Mouse (Mus musculus) T-cell, adult 2 months (primary cell): Measurements from ENCODE around the gene Ifna14.
"Not testable (repeated sequence)": the region's sequence is repeated elsewhere in the genome, so short reads cannot be mapped to it uniquely, and the experiment has no call there.

Experiments
- DNase-seq: peaks from one replicate; pipeline ENCODE4 v3.0.0; 2022; ENCODE audit warnings: low spot score

The Ifna14 gene

DNA sequence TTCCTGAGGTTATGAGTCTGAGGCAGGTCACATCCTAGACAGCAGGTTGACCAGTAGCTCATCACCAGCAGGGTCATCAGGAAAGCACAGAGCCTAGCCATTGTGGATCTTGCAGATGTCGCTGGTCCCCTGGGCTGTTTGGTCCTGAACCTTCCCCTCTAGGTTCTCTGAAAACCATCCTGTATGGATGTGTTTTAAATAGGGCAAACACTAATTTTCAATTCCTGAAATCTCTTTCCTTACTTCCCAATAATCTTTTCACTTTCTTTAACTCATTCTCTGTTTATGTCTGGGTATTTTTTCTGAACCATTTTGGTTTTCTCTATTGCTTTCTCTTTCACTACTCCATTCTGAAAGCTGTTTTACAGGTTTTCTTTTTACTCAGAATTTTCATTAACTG, at the start of gene Ifna14:
TSS of gene Ifna14 (minus strand) at position 101 of the 400 bp plus-strand sequence.
- DNase-seq = no peak

DNA sequence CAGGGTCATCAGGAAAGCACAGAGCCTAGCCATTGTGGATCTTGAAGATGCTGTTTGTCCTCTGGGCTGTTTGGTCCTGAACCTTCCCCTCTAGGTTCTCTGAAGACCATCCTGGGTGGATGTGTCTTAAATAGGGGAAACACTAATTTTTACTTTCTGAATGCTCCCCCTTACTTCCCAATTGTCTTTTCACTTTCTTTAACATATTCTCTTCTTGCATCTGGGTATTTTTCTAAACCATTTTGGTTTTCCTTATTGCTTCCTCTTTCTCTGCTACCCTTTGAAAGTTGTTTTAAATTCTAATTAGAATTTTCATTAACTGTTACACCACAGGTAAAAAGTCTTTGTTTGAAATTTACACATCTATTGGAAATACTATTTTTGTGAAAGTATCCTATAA, 31.7 kb upstream of the Ifna14 start, which contains the start of gene Ifna12:
TSS of gene Ifna12 (minus strand) at position 101 of the 400 bp plus-strand sequence.
- DNase-seq = no peak

DNA sequence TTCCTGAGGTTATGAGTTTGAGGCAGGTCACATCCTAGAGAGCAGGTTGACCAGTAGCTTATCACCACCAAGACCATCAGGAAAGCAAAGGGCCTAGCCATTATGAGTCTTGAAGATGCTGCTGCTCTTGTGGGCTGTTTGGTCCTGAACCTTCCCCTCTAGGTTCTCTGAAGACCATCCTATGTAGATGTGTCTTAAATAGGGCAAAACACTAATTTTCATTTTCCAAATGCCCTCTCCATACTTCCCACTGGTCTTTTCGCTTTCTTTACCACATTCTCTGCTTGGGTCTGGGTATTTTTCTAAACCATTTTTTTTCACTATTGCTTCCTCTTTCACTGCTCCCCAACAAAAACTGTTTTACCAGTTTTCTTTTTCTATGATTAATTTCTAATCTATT, 20.7 kb upstream of the Ifna14 start, which contains the start of gene Ifna9:
TSS of gene Ifna9 (minus strand) at position 101 of the 400 bp plus-strand sequence.
- no peak for DNase-seq

DNA sequence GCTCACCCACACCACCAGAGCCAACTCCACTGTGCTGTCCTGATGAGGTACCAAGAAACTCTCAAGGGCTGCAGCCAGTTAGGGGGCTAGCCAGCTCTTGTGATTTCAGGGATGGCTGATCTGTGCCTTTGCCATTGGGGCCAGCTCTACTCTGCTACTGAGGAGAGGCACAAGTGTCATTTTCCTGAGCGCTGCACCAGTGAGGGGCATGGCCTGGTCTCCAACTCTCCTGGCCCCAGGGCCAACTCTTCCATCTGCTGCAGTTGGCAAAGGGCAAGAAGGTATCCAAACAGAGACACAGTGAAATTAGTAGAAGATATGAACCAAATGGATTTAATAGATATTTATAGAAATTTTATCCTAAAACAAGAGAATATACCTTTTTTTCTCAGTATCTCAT, 9.8 kb downstream of the Ifna14 start:
- no peak for DNase-seq

DNA sequence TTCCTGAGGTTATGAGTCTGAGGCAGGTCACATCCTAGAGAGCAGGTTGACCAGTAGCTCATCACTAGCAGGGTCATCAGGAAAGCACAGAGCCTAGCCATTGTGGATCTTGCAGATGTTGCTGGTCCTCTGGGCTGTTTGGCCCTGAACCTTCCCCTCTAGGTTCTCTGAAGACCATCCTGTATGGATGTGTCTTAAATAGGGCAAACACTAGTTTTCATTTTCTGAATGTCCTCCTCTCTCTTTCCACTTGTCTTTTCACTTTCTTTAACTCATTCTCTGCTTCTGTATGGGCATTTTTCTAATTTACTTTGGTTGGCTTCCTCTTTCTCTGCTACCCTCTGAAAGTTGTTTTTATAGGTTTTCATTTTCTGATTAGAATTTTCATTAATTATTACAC, 13.5 kb downstream of the Ifna14 start, which contains the start of gene Ifna15:
TSS of gene Ifna15 (minus strand) at position 101 of the 400 bp plus-strand sequence.
- not testable (repeated sequence) for DNase-seq

DNA sequence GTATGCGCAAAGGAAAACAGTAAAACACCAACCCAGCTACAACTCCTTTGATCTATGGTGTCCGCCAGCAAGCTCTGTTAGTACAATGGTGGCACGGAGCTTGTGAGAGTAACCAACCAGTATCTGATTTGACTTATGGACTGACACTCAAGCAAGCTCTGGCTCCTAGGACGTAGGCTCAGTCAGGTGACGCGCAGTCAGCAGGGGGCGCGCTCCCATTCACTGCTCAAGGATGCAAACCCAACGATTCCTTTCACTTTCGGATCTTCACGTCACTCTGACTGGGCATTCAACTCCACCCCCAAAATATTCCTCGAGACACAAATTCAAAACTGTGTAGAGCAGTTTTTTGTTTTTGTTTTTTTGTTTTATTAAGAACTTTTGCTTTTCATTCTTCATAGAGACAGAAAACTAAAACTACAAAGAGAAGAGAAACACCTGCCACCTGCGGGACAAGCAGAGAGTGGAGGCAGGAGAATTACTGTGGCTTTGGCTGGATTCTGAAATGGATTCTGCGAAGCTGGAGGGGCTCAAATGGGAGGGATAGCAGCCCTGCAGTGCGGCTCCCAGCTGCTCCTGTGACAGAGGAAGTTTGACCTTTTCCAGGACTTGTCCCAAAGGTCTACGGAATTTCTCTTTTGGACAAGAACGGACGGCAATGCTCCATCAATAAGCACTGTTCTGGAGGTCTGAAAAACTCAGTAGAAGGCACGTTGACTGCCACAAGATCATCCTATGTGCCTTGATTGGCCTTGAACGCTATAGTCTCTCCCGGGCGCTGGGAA, 21.2 kb downstream of the Ifna14 start:
- peak; percentile 83 for DNase-seq

DNA sequence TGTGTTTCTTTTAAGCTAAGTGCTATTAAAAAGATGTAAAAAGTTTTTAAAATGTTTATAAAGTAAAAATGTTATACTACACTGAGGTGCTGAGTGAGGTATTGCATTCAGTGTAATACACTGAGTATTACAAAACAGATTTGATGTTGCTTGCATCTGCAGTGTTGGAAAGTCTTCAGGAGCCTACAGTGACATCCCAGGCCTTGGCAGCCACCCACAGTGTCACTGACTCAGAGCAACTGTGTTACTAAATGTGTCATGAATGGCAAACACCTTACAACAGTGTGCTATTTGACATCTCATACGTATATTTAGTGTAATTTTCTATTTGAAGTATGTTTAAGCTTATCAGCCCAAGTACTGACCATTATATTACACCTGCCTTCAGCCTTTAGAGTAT, 23.6 kb downstream of the Ifna14 start:
- DNase-seq = no peak

DNA sequence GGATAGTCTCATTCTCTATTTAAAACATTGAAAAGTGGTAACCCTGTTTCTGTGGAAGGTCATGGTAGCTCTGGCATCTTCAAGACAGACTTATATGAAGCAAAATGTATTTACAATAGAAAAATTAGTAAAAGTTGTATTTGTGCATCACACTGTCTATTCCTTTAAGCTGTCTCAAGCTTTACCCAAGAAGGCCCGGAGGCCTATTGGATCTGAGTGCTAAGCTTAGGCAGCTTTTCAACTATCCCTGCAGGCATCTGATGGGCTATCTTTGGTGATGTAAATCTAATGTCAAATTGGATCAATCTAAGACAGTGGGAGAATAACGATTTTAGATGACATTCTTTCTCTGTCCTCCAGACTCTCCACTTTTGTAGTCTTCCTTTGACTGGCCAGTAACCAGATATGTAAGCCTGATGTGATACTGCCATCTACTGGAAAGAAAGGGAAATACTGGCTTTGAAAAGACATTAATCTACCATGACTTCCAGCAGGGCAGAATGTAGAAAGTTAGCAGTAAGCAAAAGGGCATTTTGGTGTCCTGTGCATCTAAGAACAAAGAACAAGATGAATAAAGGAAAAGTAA, 27.9 kb downstream of the Ifna14 start:
- DNase-seq = peak; percentile 31

DNA sequence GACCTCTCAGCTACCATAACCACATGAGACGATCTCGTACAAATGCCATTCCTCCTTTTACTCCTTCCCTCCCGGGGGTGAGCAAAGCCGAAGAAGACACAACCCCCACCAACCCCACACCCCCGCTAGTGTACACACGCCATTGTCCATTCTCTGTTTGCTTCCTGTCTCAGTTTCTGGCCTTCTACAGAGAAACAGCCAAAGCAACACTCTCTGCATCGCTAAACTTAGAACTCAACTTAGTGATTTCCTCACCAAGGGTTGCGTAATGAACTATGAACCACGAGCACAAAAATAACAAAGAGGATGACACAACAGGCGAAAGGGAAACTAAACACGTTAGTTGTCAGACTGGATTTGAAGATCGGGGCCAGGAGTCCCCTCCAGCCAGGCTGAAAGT, 34.3 kb downstream of the Ifna14 start:
- DNase-seq = no peak

DNA sequence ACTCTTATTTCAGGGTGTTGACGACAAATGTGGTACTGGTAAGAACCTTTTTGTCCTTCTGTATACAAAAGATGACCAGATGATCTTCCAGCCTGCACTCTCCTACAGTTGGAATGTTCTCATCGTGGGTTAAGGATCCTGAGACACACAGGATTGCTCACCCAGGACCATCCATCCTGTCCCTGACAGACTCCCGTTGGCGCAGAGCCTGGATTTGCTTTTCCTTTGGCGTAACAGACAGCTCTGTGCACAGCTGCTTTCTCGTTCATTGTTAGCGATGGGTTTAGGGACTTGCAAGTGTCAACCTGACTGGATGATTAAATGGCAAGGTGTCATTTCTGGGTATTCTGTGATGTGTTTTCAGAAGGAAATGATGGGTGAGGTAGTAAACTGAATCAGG, 35.0 kb downstream of the Ifna14 start:
- DNase-seq = no peak

DNA sequence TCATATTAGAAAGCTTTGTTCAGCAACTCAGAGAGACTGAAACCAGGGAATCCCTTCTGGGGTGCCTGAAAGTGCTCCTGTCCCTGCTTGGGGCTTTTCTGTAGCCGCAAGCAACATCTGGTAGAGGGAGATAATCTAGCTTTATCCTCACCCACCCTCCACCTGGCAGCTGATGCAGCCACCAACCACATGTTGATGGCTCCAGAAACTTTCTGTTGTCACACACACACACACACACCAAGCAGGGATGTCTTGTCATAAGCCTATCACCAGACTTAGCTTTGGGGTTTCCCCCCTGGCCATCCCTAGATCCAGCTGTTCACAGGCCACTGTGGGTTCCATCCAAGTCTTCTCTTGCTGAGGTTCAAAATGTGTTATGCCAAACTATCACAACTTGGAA, 35.9 kb downstream of the Ifna14 start:
- no peak for DNase-seq

DNA sequence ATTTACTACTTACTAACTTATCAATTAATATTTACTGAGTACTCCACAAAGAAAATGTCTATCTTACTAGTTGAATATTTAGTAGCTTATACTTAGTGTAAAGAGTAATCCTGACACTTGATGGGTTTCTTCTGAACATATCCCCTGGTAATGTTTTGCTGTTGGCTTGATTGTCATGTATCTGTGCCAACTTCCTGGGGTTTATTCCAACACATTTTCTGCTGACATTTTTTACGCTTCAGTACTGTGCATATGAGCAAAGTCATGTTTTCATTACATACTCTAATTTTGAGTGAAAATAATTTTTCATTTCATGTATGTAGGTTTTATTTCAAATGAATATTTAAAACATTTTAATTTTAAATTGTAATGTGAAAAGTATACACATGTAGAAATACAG, 36.7 kb downstream of the Ifna14 start:
- DNase-seq = no peak

DNA sequence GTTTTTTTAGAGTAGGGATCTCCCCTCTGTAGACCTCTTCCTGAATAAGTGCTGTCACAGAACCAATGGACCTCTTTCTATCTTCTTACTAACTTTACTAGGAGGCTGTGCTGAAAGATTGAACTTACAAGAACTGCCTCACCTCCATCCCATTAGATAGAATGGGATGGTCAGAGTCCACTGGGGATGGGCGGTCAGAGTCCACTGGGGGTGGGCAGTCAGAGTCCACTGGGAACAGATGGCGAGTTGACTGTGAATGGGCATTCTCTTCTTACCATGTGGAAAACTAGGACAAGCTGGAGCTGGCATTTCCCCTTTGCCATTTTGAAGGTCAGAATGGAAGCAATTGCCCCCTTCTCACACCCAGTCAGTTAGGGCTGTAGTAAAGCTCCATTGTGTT, 38.1 kb downstream of the Ifna14 start:
- DNase-seq = no peak

DNA sequence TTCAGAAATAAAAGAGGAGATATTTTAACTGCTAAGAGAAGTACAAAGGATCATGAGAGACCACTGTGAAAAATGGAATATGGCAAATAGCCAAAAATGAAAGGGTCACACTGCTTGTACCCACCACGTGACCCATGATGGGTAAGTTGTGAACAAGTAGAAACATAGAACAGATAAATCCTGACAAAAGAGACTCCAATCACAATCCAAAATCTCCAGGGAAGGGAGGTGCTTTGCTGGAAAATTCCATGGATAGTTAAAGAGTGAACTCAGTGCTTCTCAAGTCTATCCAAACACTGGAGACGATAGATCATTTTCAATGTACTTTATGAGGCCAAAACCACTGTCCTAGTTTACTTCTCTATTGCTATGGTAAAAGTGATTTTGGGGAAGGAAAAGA, 40.7 kb downstream of the Ifna14 start:
- DNase-seq = no peak

DNA sequence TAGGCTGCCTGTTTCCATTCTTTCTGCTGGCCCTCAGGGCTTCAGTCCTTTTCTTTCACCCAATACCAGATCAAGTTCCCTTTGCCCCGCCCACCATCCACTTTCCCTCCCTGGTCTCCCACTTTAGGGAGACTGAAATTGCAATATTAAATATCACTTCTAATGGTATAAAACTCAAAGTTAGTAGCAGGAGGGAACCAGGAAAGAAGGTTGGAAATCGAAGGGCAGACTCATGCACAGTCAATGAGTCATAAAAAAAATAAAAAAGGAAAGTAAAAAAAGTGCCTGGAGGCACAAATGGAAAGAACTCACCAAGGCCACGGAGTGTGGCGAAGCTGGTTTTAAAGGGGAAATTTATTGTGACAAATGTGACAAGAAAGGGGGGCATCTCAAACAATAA, 41.3 kb downstream of the Ifna14 start:
- DNase-seq = no peak

DNA sequence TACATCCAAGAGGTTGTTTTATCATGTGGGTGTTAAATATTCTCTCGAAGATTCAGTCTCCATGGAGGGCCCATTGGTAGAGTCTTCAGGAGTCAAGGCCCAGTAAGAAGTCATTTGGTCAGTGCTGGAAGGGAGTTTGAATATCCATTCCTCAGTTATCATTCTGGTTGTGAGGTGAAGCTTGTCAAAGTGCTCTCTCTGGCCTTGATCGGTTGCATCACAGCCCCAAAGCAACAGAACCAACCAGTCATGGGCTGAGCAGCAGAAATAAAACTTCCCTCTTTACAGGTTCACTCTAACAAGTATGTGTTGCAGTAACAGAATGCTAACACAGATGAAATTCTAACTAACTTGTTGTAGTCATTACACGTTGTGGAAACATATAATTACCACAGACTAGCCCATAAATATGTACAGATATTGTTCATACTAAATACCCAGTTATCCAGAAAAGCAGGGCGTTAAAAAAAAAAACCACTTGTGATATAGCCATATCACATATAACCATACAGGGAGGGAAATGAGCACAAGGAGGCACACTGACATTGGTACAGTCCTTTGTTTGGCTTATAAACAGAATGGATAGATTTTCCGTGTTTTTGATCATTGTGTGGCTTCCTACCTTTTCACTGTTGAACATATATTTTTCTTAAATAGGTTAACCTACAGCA, 45.1 kb downstream of the Ifna14 start:
- no peak for DNase-seq

DNA sequence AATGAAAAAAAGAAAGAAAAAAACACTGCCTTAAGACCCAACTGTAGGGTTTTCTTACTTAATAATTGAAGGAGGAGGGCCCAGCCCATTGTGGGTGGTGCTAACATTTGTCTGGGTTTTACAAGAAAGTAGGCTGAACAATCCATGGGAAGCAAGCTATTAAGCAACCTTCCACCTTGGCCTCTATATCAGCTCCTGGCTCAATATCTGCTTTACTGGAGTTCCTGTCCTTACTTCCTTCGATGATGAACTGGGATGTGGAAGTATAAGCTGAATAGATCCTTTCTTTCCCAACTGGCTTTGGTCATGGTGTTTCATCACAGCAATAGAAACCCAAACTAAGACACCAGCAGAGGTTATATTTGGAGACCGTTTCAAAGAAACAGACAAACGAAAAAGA, 46.2 kb downstream of the Ifna14 start:
- no peak for DNase-seq

DNA sequence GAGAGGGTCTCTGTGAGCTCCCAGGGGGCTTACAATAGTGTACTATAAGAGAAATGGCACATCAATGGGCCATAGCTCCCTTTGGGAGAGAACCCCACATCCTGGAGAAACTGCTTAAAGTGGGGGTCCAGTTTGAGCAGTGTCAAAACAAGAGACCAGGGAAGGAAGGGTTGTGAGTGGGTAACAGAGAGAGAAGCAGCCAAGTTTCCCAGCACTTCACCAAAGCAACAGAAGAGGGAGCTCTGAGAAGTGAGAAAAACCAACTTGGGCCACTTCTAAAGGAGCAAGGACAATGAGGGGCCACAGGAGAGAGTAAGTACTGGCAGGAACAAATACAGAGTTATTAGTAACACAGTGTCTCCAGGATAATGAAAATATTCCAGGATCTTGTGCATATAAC, 48.4 kb downstream of the Ifna14 start:
- no peak for DNase-seq

DNA sequence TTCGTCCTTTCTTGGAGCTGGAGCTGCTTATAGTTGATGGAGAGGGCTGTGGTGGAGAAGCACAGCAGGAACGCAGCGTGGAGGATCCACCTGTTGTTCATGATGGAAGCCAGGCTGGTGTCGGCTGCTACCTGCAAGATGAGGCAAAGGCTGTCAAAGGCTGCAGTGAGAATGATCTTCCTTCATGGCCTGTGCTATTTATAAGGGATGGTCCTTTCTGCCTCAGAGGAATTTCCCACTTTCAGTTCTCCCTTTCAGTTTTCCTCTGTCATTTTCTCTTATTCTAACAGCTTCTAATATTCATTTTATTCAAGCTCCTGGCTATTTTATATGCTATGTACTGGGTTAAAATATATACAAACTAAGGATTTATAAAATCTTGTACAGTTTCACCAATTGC, 48.9 kb downstream of the Ifna14 start, which contains the start of gene Ifnb1:
TSS of gene Ifnb1 (minus strand) at position 101 of the 400 bp plus-strand sequence.
- DNase-seq = no peak
